29 mouse cellular contexts compared by ENCODE assay signal in genomic region chr5:108250033-108250432, GRCm38 (mm10).
"Had no signal": no experiment of that assay in that cellular context is flagged by ENCODE, and none has a peak within 500 bp of the region (broad histone marks: within the 10 kb centered on the region; RNA-seq: fewer than 3 reads in every experiment).

No protein-coding gene starts in this region.

- H3K36me3 ChIP-seq: embryonic facial prominence, embryonic 10.5 days; embryonic facial prominence, embryonic 12.5 days; embryonic facial prominence, embryonic 13.5 days; embryonic facial prominence, embryonic 15.5 days; forebrain, embryonic 10.5 days; forebrain, embryonic 12.5 days; forebrain, embryonic 15.5 days had no signal

- H3K27ac ChIP-seq: embryonic facial prominence, embryonic 10.5 days; embryonic facial prominence, embryonic 12.5 days; embryonic facial prominence, embryonic 13.5 days; embryonic facial prominence, embryonic 15.5 days; forebrain, embryonic 10.5 days; forebrain, embryonic 12.5 days; forebrain, embryonic 13.5 days; forebrain, embryonic 15.5 days; gastrocnemius, adult 2 months; heart, adult 2 months had no signal

- H3K4me2 ChIP-seq: embryonic facial prominence, embryonic 12.5 days; embryonic facial prominence, embryonic 13.5 days; embryonic facial prominence, embryonic 15.5 days; forebrain, embryonic 12.5 days; forebrain, embryonic 13.5 days; forebrain, embryonic 15.5 days had no signal

- H3K9ac ChIP-seq: embryonic facial prominence, embryonic 12.5 days; embryonic facial prominence, embryonic 13.5 days; embryonic facial prominence, embryonic 15.5 days; forebrain, embryonic 12.5 days; forebrain, embryonic 13.5 days; forebrain, embryonic 15.5 days; forebrain, postnatal 0 days had no signal

- H3K4me1 ChIP-seq: embryonic facial prominence, embryonic 10.5 days; embryonic facial prominence, embryonic 12.5 days; embryonic facial prominence, embryonic 13.5 days; embryonic facial prominence, embryonic 15.5 days; forebrain, embryonic 10.5 days; forebrain, embryonic 12.5 days; forebrain, embryonic 13.5 days; forebrain, embryonic 15.5 days had no signal

- ATAC-seq: forebrain, embryonic 13.5 days; forebrain, embryonic 14.5 days; forebrain, embryonic 15.5 days; forebrain, embryonic 16.5 days; forebrain, postnatal 0 days had no signal

- DNase-seq: cerebellum, adult 2 months; cerebellum, adult 8-10 months; cerebellum, adult 9-10 months; cerebellum, adult 9-11 months; cerebellum, postnatal 10 days; cerebellum, postnatal 14 days; cerebellum, postnatal 25 days; cerebellum, postnatal 36 days; embryo, embryonic 11 days; forebrain, postnatal 0 days; gastrocnemius, adult 2 months; gastrocnemius, postnatal 10 days; gastrocnemius, postnatal 14 days; gastrocnemius, postnatal 25 days; gastrocnemius, postnatal 36 days; heart, adult 11 months; heart, adult 18-20 months; heart, adult 2 months had no signal

- H3K4me3 ChIP-seq: embryonic facial prominence, embryonic 10.5 days; embryonic facial prominence, embryonic 12.5 days; embryonic facial prominence, embryonic 13.5 days; embryonic facial prominence, embryonic 15.5 days; erythroblast, embryonic 14.5 days; forebrain, embryonic 10.5 days; forebrain, embryonic 12.5 days; forebrain, embryonic 13.5 days; forebrain, embryonic 15.5 days; gastrocnemius, adult 2 months; heart, adult 2 months had no signal

- H3K27me3 ChIP-seq: embryonic facial prominence, embryonic 12.5 days; embryonic facial prominence, embryonic 13.5 days; embryonic facial prominence, embryonic 15.5 days; forebrain, embryonic 12.5 days; forebrain, embryonic 13.5 days; forebrain, embryonic 15.5 days had no signal

- H3K9me3 ChIP-seq: embryonic facial prominence, embryonic 10.5 days; embryonic facial prominence, embryonic 12.5 days; embryonic facial prominence, embryonic 13.5 days; embryonic facial prominence, embryonic 15.5 days; forebrain, embryonic 10.5 days; forebrain, embryonic 12.5 days; forebrain, embryonic 13.5 days; forebrain, embryonic 15.5 days had no signal
